Mouse (Mus musculus): ENCODE measurements around the gene Uqcc3. TPM values are rescaled to one million over a fixed set of nuclear protein-coding genes. Genes with fewer than 3 reads are reported as not detected.
"Not testable (repeated sequence)": the region's sequence is repeated elsewhere in the genome, so short reads cannot be mapped to it uniquely, and the experiment has no call there.

Uqcc3 gene
- polyA plus RNA-seq, 1 experiment, result 37.6 TPM

DNA sequence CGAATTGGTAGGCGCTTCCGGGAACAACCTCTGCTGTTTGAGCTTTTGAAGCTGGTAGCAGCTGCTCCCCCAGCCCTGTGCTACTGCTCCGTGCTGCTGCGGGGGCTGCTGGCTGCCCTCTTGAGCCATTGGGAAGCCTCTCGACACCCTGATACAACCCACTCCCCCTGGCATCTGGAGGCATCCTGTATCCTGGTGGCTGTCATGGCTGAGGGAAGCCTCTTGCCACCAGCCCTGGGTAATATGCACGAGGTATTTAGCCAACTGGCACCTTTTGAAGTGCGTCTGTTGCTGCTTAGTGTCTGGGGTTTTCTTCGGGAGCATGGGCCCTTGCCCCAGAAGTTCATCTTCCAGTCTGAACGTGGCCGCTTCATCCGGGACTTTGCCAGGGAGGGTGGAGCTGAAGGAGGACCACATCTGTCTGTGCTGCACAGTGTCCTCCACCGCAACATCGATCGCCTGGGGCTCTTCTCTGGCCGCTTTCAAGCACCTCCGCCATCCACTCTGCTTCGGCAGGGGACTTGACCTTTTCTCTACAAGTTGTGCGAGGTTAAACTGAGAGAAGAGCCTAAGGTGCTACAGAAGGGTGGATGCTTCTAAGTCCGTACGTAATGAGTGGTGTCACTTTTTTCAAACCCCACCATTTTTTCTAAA is 16.6 kb upstream of the Uqcc3 start:
- 16% methylated on average over 21 of the region's 21 CpGs for WGBS

DNA sequence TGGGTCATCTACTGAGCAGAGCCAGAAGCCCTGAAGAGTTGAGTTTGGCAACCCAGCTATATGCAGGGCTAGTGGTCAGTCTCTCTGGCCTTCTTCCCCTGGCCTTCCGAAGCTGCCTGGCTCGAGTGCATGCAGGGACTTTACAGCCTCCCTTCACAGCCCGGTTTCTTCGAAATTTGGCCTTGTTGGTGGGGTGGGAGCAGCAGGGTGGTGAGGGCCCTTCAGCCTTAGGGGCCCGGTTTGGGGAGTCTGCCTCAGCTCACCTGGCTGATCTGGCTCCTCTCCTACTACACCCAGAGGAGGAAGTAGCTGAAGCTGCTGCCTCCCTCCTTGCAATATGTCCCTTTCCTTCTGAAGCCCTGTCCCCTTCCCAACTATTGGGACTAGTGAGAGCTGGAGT is 15.5 kb upstream of the Uqcc3 start:
- DNase-seq; H3K4me3 ChIP-seq (replicated peaks; ENCODE audit: extremely low read depth, low read depth, low read length); H3K4me1 ChIP-seq (ENCODE audit: control insufficient read depth, insufficient read depth, low read length): not testable (repeated sequence)
- 77% methylated on average over 5 of the region's 5 CpGs for WGBS

More for the DNA sequence above, 16.6 kb upstream of the Uqcc3 start:
- H3K4me1 ChIP-seq (ENCODE audit: control insufficient read depth, insufficient read depth, low read length); H3K4me3 ChIP-seq (replicated peaks; ENCODE audit: extremely low read depth, low read depth, low read length): not testable (repeated sequence)
- TF ChIP-seq POLR2A (IDR thresholded peaks at IDR 0.05; ENCODE audit: borderline replicate concordance, extremely low read depth, low read depth, low read length), result 0 out of 2 replicates have a peak, but pooled peaks have one; percentile 13
- peak; percentile 23 for DNase-seq

DNA sequence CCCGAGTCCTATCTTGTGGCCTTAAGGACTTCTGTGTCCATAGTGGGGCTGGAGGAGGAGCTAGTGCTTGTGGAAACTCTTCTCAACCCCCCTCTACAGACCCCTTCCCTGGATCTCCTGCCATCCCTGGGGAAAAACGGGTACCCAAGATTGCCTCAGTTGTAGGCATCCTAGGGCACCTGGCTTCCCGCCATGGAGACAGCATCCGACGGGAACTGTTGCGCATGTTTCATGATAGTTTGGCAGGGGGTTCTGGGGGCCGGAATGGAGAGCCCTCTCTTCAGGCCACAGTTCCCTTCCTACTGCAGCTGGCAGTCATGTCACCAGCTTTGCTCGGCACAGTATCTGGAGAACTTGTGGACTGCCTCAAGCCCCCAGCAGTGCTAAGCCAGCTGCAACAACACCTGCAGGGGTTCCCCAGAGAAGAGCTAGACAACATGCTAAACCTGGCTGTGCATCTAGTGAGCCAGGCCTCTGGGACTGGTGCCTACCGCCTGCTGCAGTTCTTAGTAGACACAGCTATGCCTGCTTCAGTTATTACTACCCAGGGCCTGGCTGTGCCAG is 14.8 kb upstream of the Uqcc3 start:
- H3K4me3 ChIP-seq (replicated peaks; ENCODE audit: extremely low read depth, low read depth, low read length), result no peak overlapping the region
- peaks cover 9% of the 10 kb centered on the region; the same call in 1 of the 2 replicates for H3K4me1 ChIP-seq (ENCODE audit: control insufficient read depth, insufficient read depth, low read length)
- TF ChIP-seq CTCF (IDR thresholded peaks at IDR 0.05; ENCODE audit: insufficient read depth, low read length), result no peak
- TF ChIP-seq POLR2A (IDR thresholded peaks at IDR 0.05; ENCODE audit: borderline replicate concordance, extremely low read depth, low read depth, low read length), result no peak
- WGBS, result 82% methylated on average over 9 of the region's 9 CpGs
- no peak for DNase-seq

DNA sequence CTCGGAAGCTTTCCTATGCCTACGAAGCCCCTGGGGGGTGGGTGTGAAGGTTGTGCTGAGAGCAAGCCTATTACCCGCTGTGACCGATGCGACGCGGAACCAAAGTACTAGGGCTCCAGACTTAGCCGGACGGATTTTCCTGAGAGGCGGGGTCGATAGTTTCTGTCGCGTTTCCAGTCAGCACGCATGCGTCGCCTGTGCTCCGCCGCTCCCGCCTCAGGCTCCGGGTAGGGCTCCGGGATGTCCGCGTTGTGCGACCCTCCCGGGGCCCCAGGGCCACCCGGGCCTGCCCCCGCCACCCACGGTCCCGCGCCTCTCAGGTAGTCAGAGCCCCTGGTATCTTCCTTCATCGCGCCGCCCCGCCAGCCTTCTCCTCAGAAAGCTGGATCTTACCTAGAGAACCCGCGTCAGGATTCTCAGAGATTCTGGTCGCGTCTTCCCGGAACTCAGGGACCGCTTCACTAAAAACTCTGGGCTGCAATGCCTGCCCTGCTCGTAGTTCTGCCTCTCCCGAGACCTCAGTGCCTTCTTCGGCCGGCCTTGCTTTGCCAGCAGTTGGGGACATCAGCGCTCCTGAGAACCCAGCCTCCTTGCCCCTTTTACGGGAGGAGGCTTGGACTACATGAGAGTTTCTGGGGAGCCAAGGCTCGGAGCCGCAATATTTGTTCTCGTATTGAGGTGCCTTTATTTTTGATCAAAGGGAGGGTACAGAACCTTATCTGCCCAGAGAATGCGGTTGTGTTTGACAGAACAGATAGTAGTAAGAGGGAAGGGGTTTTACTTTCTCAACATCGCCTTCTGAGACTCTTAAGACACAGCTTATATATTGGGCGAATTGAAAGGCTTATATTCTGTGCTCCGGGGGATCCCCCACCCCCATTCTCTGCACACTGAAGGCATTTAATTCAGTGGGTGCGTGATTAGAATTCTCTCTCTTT is 12.4 kb upstream of the Uqcc3 start, which contains the start of gene Ints5:
Gene Ints5 (plus strand): TSS at position 177 of the 938 bp plus-strand sequence.
- WGBS, result 1% methylated on average over 54 of the region's 54 CpGs
- TF ChIP-seq CTCF (IDR thresholded peaks at IDR 0.05; ENCODE audit: insufficient read depth, low read length), result no peak
- peak; percentile 84; the same call in 1 of the 2 replicates for TF ChIP-seq POLR2A (IDR thresholded peaks at IDR 0.05; ENCODE audit: borderline replicate concordance, extremely low read depth, low read depth, low read length)

DNA sequence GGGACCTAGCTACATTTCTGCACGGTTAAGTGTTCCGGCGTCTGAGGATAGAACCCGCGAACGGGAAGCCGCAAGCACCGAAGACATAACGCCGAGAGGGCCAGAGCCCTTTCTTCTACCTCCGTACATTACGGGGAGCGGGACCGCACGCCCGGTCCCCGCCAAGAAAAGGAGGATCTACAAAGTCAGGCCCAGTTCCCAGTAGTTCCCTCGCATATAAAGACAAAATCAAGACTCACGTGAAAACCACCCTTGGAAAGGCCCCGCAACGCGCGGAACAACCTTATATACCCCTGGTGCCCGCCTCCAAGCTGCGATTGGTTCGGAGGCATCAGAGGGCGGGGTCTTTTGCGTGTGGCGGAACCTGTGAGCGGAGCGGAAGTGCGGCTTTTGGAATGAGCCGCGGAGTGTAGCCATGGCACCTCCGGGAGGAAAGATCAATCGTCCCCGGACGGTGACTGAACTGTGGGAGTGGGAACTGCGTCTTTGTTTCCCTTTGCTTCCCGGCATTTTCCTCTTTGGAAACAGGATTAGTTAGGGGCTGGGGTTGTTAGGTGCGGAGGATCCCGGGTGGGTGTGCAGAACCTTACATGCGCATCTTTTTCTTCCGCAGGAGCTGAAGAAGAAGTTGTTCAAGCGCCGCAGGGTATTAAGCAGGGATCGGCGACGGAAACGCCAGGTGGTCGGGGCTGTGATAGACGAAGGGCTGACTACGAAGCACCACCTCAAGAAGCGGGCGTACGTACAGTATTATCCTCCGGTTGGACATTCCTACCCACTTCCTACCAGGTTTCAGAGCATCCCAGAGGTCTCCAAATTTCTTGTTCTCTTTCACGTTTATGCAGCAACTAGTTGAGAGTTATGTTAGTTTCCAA is 8.0 kb upstream of the Uqcc3 start, which contains the start of the genes 1810009A15Rik and Gm49416:
Gene 1810009A15Rik (plus strand): TSS at position 343 of the 875 bp plus-strand sequence.
Gene Gm49416 (plus strand): TSS at position 416 of the 875 bp plus-strand sequence.
- peak; percentile 90 for DNase-seq
- Histone ChIP-seq H3K4me1 (ENCODE audit: control insufficient read depth, insufficient read depth, low read length) (peaks cover 3% of the 10 kb centered on the region; the same call in 1 of the 2 replicates), H3K4me3 (replicated peaks; ENCODE audit: extremely low read depth, low read depth, low read length) (peak within 1 kb of the TSS; percentile 96)
- no peak; the same call in 1 of the 2 replicates for TF ChIP-seq POLR2A (IDR thresholded peaks at IDR 0.05; ENCODE audit: borderline replicate concordance, extremely low read depth, low read depth, low read length)
- TF ChIP-seq CTCF (IDR thresholded peaks at IDR 0.05; ENCODE audit: insufficient read depth, low read length), result no peak
- WGBS, result under 1% methylated on average over 58 of the region's 58 CpGs

More for the DNA sequence above, 12.4 kb upstream of the Uqcc3 start, which contains the start of gene Ints5:
- peaks cover 4% of the 10 kb centered on the region; the same call in 1 of the 2 replicates for H3K4me1 ChIP-seq (ENCODE audit: control insufficient read depth, insufficient read depth, low read length)
- DNase-seq, result peak; percentile 79
- peak within 1 kb of the TSS; percentile 87 for H3K4me3 ChIP-seq (replicated peaks; ENCODE audit: extremely low read depth, low read depth, low read length)

DNA sequence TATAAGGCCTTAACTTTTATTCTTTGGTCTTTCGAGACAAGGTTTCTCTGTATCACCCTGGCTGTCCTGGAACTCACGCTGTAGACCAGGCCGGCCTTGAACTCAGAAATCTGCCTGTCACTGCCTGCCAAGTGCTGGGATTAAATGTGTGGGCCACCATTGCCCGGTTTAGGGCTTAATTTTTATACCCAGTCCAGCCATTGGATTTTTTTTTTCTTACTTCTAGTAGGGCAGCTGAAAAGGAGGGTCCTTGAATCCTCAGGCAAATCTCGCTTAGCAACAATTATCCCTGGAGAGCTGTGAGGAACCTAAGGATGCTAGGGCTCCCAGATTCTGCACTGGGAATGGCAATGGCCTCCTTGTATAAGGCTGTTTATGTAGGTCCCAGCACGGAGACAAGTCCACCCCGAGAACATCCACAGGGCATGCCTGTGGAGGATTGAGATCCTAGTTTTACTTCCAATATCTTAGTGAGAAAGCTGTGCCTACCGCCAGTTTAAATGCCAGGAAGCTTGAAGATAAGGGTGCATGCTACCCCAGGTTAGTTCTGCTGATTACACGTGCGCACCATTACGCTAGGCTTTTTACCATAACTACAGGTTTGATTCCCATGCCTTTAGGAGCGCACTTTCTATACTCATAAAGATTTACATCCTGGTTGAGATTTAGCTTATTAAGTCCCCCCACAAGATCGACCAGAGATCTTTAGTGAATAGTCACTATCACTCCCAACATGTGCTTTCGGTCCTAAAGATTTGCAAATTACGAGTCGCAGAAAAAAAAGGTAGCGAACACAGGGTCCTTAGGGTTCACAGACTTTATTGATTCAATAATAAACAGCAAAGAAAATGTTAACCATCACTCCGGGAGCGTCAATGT is 7.1 kb upstream of the Uqcc3 start:
- WGBS, result 18% methylated on average over 19 of the region's 19 CpGs
- H3K4me3 ChIP-seq (replicated peaks; ENCODE audit: extremely low read depth, low read depth, low read length), result peak overlapping the region; percentile 96
- TF ChIP-seq CTCF (IDR thresholded peaks at IDR 0.05; ENCODE audit: insufficient read depth, low read length), result no peak
- TF ChIP-seq POLR2A (IDR thresholded peaks at IDR 0.05; ENCODE audit: borderline replicate concordance, extremely low read depth, low read depth, low read length), result no peak
- peaks cover 3% of the 10 kb centered on the region; the same call in 1 of the 2 replicates for H3K4me1 ChIP-seq (ENCODE audit: control insufficient read depth, insufficient read depth, low read length)
- no peak for DNase-seq

DNA sequence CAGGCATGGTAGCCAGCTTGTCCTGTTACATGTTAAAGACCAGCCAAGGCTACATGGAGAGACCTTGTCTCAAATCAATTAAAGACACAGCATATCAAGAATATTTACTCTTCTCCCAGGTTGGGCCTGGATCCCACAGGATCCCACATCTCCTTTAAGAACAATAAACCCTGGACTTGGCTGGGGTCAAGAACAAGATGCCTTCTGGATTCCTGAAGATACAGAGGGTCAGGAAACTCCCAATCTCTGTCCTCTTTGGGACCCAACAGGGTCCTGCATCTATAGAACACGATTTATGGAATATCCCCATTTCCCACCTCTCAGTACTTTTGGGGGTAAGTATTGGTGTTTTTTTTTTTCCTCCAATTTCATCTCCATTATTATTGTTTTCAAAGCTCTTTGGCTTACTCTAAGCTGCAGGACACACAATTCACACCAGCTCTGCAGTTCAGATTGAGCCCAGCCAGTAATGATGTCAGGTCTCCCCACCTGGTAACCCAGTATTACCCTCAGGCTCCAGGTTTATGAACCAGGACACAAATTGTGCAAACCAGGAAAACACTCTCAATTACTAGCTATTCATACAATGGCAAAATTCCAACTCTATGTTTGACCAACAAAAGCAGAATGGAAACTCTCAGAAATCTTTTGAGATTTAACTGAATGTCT is 6.3 kb upstream of the Uqcc3 start:
- peaks cover 3% of the 10 kb centered on the region; the same call in 1 of the 2 replicates for H3K4me1 ChIP-seq (ENCODE audit: control insufficient read depth, insufficient read depth, low read length)
- H3K4me3 ChIP-seq (replicated peaks; ENCODE audit: extremely low read depth, low read depth, low read length), result no peak overlapping the region
- TF ChIP-seq POLR2A (IDR thresholded peaks at IDR 0.05; ENCODE audit: borderline replicate concordance, extremely low read depth, low read depth, low read length) (no peak), CTCF (IDR thresholded peaks at IDR 0.05; ENCODE audit: insufficient read depth, low read length) (no peak)
- WGBS, result 40% methylated on average over 1 of the region's 1 CpGs
- DNase-seq, result no peak

All from lung, adult 2 months (tissue).